In the genomic region with DNA sequence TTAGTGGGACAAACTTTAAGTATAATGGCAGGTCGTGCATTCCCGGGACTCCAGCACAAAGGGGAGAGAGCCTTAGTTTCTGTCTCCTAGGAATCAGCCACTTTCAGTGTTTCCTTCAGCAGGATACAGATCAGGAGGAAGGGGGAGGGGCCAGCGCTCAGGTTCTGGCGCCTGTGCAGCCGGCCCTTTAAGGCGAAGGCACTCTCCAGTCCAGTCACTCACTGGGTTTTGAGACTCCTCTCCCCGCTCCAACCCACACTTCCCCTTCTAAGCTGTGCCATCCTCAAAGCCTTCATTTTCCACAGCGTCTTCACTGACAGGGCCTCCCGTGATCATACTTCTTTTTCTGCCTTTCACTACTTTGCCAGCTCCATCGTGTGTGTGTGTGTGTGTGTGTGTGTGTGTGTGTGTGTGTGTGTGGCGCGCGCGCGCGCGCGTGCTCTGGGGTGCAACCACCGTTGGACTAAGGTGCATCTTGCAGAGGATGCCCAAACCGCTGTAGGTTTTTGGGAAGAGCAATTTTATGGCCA, we compare ENCODE assay signal across 7 mouse cellular contexts. TPM values are rescaled to one million over a fixed set of nuclear protein-coding genes. Genes with fewer than 3 reads are reported as not detected.
DNase-seq lines count a peak whose midpoint lies in the region; ATAC-seq and TF ChIP-seq lines count a peak whose summit lies in the region.

No protein-coding gene starts in this region.

- no peaks in the 10 kb centered on the region for H3K9me3 ChIP-seq in intestine, postnatal 0 days (ENCODE audit: control insufficient read depth)
- H3K9me3 ChIP-seq in neural tube, embryonic 15.5 days (replicated peaks): no peaks in the 10 kb centered on the region

- 3% methylated on average over 20 of the region's 20 CpGs for WGBS in intestine, postnatal 0 days
- WGBS in lung, adult 2 months: 7% methylated on average over 20 of the region's 20 CpGs
- 4% methylated on average over 20 of the region's 20 CpGs for WGBS in neural tube, embryonic 15.5 days

- no peak overlapping the region for H3K9ac ChIP-seq in intestine, postnatal 0 days (ENCODE audit: low read depth, low read length)
- peak overlapping the region; percentile 20; the same call in 1 of the 2 replicates for H3K9ac ChIP-seq in neural tube, embryonic 15.5 days (replicated peaks)

- H3K27me3 ChIP-seq in intestine, postnatal 0 days (replicated peaks; ENCODE audit: control insufficient read depth, insufficient read depth, low read length): no peaks in the 10 kb centered on the region; the same call in 1 of the 2 replicates
- peaks cover 20% of the 10 kb centered on the region for H3K27me3 ChIP-seq in neural tube, embryonic 15.5 days (replicated peaks)

- DNase-seq in ES-CJ7 (ENCODE audit: low read depth, low spot score) (peak; percentile 49), ZHBTc4 (ENCODE audit: low read depth, low spot score) (peak; percentile 76)
- DNase-seq in lung, adult 2 months: peak; percentile 25
- DNase-seq in left cerebral cortex, adult 9 months (ENCODE audit: low spot score in 2 of 2): no peak

- no peak overlapping the region for H3K27ac ChIP-seq in intestine, postnatal 0 days (ENCODE audit: low read depth, low read length)
- no peak overlapping the region for H3K27ac ChIP-seq in neural tube, embryonic 15.5 days (replicated peaks)

- no peak for TF ChIP-seq POLR2A in lung, adult 2 months (IDR thresholded peaks at IDR 0.05; ENCODE audit: borderline replicate concordance, extremely low read depth, low read depth, low read length)

- no peak for TF ChIP-seq CTCF in intestine, postnatal 0 days (IDR thresholded peaks at IDR 0.05; ENCODE audit: low read depth)
- TF ChIP-seq CTCF in lung, adult 2 months (IDR thresholded peaks at IDR 0.05; ENCODE audit: insufficient read depth, low read length): no peak

- no peaks in the 10 kb centered on the region for H3K4me1 ChIP-seq in intestine, postnatal 0 days (replicated peaks; ENCODE audit: control insufficient read depth, insufficient read depth, low read length)
- peaks cover 2% of the 10 kb centered on the region; the same call in 1 of the 2 replicates for H3K4me1 ChIP-seq in lung, adult 2 months (ENCODE audit: control insufficient read depth, insufficient read depth, low read length)
- peaks cover 13% of the 10 kb centered on the region for H3K4me1 ChIP-seq in neural tube, embryonic 15.5 days

- peak; percentile 63 for ATAC-seq in granulocyte monocyte progenitor cell, adult 5-6 weeks (replicated peaks; ENCODE audit: poor library complexity, severe bottlenecking)
- ATAC-seq in intestine, postnatal 0 days: no peak
- ATAC-seq in neural tube, embryonic 15.5 days (ENCODE audit: low FRiP score): no peak

- peak overlapping the region; percentile 52 for H3K4me2 ChIP-seq in intestine, postnatal 0 days (replicated peaks; ENCODE audit: low read depth)
- peak overlapping the region; percentile 59 for H3K4me2 ChIP-seq in neural tube, embryonic 15.5 days

- peak overlapping the region; percentile 12; the same call in 1 of the 2 replicates for H3K4me3 ChIP-seq in intestine, postnatal 0 days (ENCODE audit: low read depth, low read length)
- H3K4me3 ChIP-seq in lung, adult 2 months (replicated peaks; ENCODE audit: extremely low read depth, low read depth, low read length): no peak overlapping the region
- peak overlapping the region; percentile 28 for H3K4me3 ChIP-seq in neural tube, embryonic 15.5 days (replicated peaks)

- no peaks in the 10 kb centered on the region for H3K36me3 ChIP-seq in intestine, postnatal 0 days (ENCODE audit: control insufficient read depth, insufficient read depth)
- no peaks in the 10 kb centered on the region for H3K36me3 ChIP-seq in neural tube, embryonic 15.5 days

RNA-seq across cellular contexts. Expression of a gene that starts 32.9 kb away (rescaled TPM):
- 22.8 and 32.9 TPM in 2 replicates for total RNA-seq in granulocyte monocyte progenitor cell, adult 5-6 weeks (2014; fragmentation: Nextera tagmentation)
- 19.4 and 19.6 TPM in 2 replicates for total RNA-seq in granulocyte monocyte progenitor cell, adult 5-6 weeks (2017)
- 31.7 and 33.0 TPM in 2 replicates for polyA plus RNA-seq in intestine, postnatal 0 days (2015; fragmentation: Nextera tagmentation; extraction: Ambion mirVana)
- polyA plus RNA-seq in lung, adult 2 months (2012; rRNA removed): 8.3 TPM in 2 replicates
- 38.6 and 39.4 TPM in 2 replicates for polyA plus RNA-seq in neural tube, embryonic 15.5 days (2015; fragmentation: Nextera tagmentation; extraction: Ambion mirVana)

Comparison
In these comparisons a context has a peak if more than half of its experiments do, and no peak if none do; other contexts are left out.
1. DNase-seq: peak in ES-CJ7 (single experiment), ZHBTc4 (single experiment) and lung, adult 2 months (single experiment); none in left cerebral cortex, adult 9 months (0 of 2).